Mouse (Mus musculus): ENCODE data around the gene Sik2.

DNA sequence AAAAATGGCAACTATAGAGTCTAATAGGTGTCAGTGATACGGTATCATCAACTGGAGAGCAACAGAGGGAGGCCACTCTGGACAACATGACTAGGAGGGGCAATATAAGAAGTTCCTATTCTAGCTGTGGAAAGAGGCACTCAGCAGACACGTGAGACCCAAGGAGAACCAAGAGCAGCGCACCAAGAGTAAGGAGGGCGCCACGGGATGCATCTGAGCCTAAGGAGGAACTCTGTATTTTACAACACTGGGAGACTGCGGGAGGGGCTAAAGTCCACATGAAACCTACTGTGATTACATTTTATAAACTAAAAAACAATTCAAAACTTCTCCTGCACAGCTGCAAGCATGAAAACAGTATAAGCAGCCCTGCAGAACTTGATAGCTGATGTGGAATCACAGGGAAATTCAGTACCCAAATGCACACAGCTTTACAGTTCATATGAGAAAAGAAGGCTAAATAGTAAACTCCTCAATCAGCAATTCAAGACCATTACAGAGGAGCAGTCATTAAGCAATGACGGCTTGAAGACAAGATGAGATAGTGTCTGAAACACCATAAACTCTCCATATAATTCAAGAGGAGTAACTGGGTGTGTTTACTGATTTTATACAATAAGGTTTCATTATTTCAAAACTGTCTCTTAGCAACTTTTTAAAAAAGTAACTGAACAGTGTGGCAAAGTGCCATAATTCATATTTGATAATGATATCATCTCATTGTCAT is 60.6 kb downstream of the Sik2 start:
- TF ChIP-seq TAL1 (IDR thresholded peaks at IDR 0.05; ENCODE audit: low read length) (no peak), GATA1 (IDR thresholded peaks at IDR 0.05; ENCODE audit: low read length) (no peak)

Data from erythroblast, embryonic 14.5 days (primary cell).